Mouse (Mus musculus): ENCODE measurements around the gene Man2a2. TPM values are rescaled to one million over a fixed set of nuclear protein-coding genes. Genes with fewer than 3 reads are reported as not detected.

Man2a2 gene
- polyA plus RNA-seq, 1 experiment = 96.3 TPM

- 93% methylated on average over 3 of the region's 3 CpGs for WGBS
- TF ChIP-seq CTCF (IDR thresholded peaks at IDR 0.05; ENCODE audit: insufficient read depth, low read length) (no peak), POLR2A (IDR thresholded peaks at IDR 0.05; ENCODE audit: borderline replicate concordance, extremely low read depth, low read depth, low read length) (no peak)
- Histone ChIP-seq H3K4me1 (ENCODE audit: control insufficient read depth, insufficient read depth, low read length) (peaks cover 9% of the 10 kb centered on the region; the same call in 1 of the 2 replicates), H3K4me3 (replicated peaks; ENCODE audit: extremely low read depth, low read depth, low read length) (no peak overlapping the region)
- no peak for DNase-seq
These were observed 3.6 kb upstream of the Man2a2 start for GRCm38 (mm10) chr7:80374733-80375132.

- TF ChIP-seq POLR2A (IDR thresholded peaks at IDR 0.05; ENCODE audit: borderline replicate concordance, extremely low read depth, low read depth, low read length) = no peak
- no peak for TF ChIP-seq CTCF (IDR thresholded peaks at IDR 0.05; ENCODE audit: insufficient read depth, low read length)
- Histone ChIP-seq H3K4me3 (replicated peaks; ENCODE audit: extremely low read depth, low read depth, low read length) (no peak overlapping the region), H3K4me1 (ENCODE audit: control insufficient read depth, insufficient read depth, low read length) (peaks cover 13% of the 10 kb centered on the region; the same call in 1 of the 2 replicates)
- no peak for DNase-seq
- WGBS = 58% methylated on average over 3 of the region's 3 CpGs
These were observed 3.1 kb upstream of the Man2a2 start for GRCm38 (mm10) chr7:80374280-80374679.

- no peak overlapping the region for H3K4me3 ChIP-seq (replicated peaks; ENCODE audit: extremely low read depth, low read depth, low read length)
- DNase-seq = no peak
- H3K4me1 ChIP-seq (ENCODE audit: control insufficient read depth, insufficient read depth, low read length) = peaks cover 15% of the 10 kb centered on the region
- no peak for TF ChIP-seq CTCF (IDR thresholded peaks at IDR 0.05; ENCODE audit: insufficient read depth, low read length)
- TF ChIP-seq POLR2A (IDR thresholded peaks at IDR 0.05; ENCODE audit: borderline replicate concordance, extremely low read depth, low read depth, low read length) = no peak
- WGBS = 70% methylated on average over 12 of the region's 12 CpGs
These were observed 2.7 kb upstream of the Man2a2 start for GRCm38 (mm10) chr7:80373850-80374249.

GRCm38 (mm10) chr7:80373352-80373751 is 2.2 kb upstream of the Man2a2 start:
- 71% methylated on average over 4 of the region's 4 CpGs for WGBS
- no peak for DNase-seq
- Histone ChIP-seq H3K4me3 (replicated peaks; ENCODE audit: extremely low read depth, low read depth, low read length) (no peak overlapping the region), H3K4me1 (ENCODE audit: control insufficient read depth, insufficient read depth, low read length) (peaks cover 16% of the 10 kb centered on the region)
- TF ChIP-seq CTCF (IDR thresholded peaks at IDR 0.05; ENCODE audit: insufficient read depth, low read length) (no peak), POLR2A (IDR thresholded peaks at IDR 0.05; ENCODE audit: borderline replicate concordance, extremely low read depth, low read depth, low read length) (no peak)

GRCm38 (mm10) chr7:80372667-80373066 is 1.5 kb upstream of the Man2a2 start:
- peaks cover 13% of the 10 kb centered on the region for H3K4me1 ChIP-seq (ENCODE audit: control insufficient read depth, insufficient read depth, low read length)
- 33% methylated on average over 2 of the region's 2 CpGs for WGBS
- DNase-seq = no peak
- no peak for TF ChIP-seq CTCF (IDR thresholded peaks at IDR 0.05; ENCODE audit: insufficient read depth, low read length)
- TF ChIP-seq POLR2A (IDR thresholded peaks at IDR 0.05; ENCODE audit: borderline replicate concordance, extremely low read depth, low read depth, low read length) = no peak
- no peak overlapping the region for H3K4me3 ChIP-seq (replicated peaks; ENCODE audit: extremely low read depth, low read depth, low read length)

- DNase-seq = no peak
- 82% methylated on average over 3 of the region's 3 CpGs for WGBS
- H3K4me1 ChIP-seq (ENCODE audit: control insufficient read depth, insufficient read depth, low read length) = peaks cover 11% of the 10 kb centered on the region
- H3K4me3 ChIP-seq (replicated peaks; ENCODE audit: extremely low read depth, low read depth, low read length) = no peak overlapping the region
- TF ChIP-seq CTCF (IDR thresholded peaks at IDR 0.05; ENCODE audit: insufficient read depth, low read length) (no peak), POLR2A (IDR thresholded peaks at IDR 0.05; ENCODE audit: borderline replicate concordance, extremely low read depth, low read depth, low read length) (no peak)
These were observed 991 bp upstream of the Man2a2 start for GRCm38 (mm10) chr7:80372166-80372565.

- Histone ChIP-seq H3K4me3 (replicated peaks; ENCODE audit: extremely low read depth, low read depth, low read length) (peak overlapping the region; percentile 53), H3K4me1 (ENCODE audit: control insufficient read depth, insufficient read depth, low read length) (peaks cover 11% of the 10 kb centered on the region)
- WGBS = under 1% methylated on average over 31 of the region's 31 CpGs
- DNase-seq = peak; percentile 79
- TF ChIP-seq POLR2A (IDR thresholded peaks at IDR 0.05; ENCODE audit: borderline replicate concordance, extremely low read depth, low read depth, low read length) (peak; percentile 38; the same call in 1 of the 2 replicates), CTCF (IDR thresholded peaks at IDR 0.05; ENCODE audit: insufficient read depth, low read length) (no peak)
These were observed 530 bp downstream of the Man2a2 start for GRCm38 (mm10) chr7:80370649-80371040.

GRCm38 (mm10) chr7:80369967-80370431 is 1.2 kb downstream of the Man2a2 start:
- DNase-seq = no peak
- 24% methylated on average over 4 of the region's 4 CpGs for WGBS
- no peak for TF ChIP-seq POLR2A (IDR thresholded peaks at IDR 0.05; ENCODE audit: borderline replicate concordance, extremely low read depth, low read depth, low read length)
- no peak for TF ChIP-seq CTCF (IDR thresholded peaks at IDR 0.05; ENCODE audit: insufficient read depth, low read length)
- Histone ChIP-seq H3K4me1 (ENCODE audit: control insufficient read depth, insufficient read depth, low read length) (peaks cover 11% of the 10 kb centered on the region), H3K4me3 (replicated peaks; ENCODE audit: extremely low read depth, low read depth, low read length) (peak overlapping the region; percentile 53)

GRCm38 (mm10) chr7:80369461-80369860 is 1.7 kb downstream of the Man2a2 start:
- TF ChIP-seq CTCF (IDR thresholded peaks at IDR 0.05; ENCODE audit: insufficient read depth, low read length) (no peak), POLR2A (IDR thresholded peaks at IDR 0.05; ENCODE audit: borderline replicate concordance, extremely low read depth, low read depth, low read length) (no peak)
- Histone ChIP-seq H3K4me3 (replicated peaks; ENCODE audit: extremely low read depth, low read depth, low read length) (no peak overlapping the region), H3K4me1 (ENCODE audit: control insufficient read depth, insufficient read depth, low read length) (peaks cover 11% of the 10 kb centered on the region)
- no peak for DNase-seq
- 49% methylated on average over 5 of the region's 5 CpGs for WGBS

- TF ChIP-seq CTCF (IDR thresholded peaks at IDR 0.05; ENCODE audit: insufficient read depth, low read length) (no peak), POLR2A (IDR thresholded peaks at IDR 0.05; ENCODE audit: borderline replicate concordance, extremely low read depth, low read depth, low read length) (no peak)
- 49% methylated on average over 20 of the region's 20 CpGs for WGBS
- peak overlapping the region; percentile 25 for H3K4me3 ChIP-seq (replicated peaks; ENCODE audit: extremely low read depth, low read depth, low read length)
- H3K4me1 ChIP-seq (ENCODE audit: control insufficient read depth, insufficient read depth, low read length) = peaks cover 11% of the 10 kb centered on the region
- DNase-seq = no peak
These were observed 2.3 kb downstream of the Man2a2 start for GRCm38 (mm10) chr7:80368635-80369421.
